Mouse (Mus musculus) stomach, postnatal 0 days (tissue): ENCODE data around the gene Arnt2.

Experiments used
- CTCF ChIP-seq: IDR thresholded peaks from 2 replicates; pipeline ENCODE4 v1.5.1; 2016; ENCODE audit warnings: antibody characterized with exemption, low read depth, mild to moderate bottlenecking, moderate library complexity
- EP300 ChIP-seq: optimal IDR thresholded peaks from 2 replicates; pipeline ENCODE3; 2016; ENCODE audit warnings: antibody characterized with exemption

- no peak for TF ChIP-seq CTCF
- TF ChIP-seq EP300 = no peak
Observed at GRCm38 (mm10) chr7:84372280-84372679, 37.7 kb downstream of the Arnt2 start.
